Mouse (Mus musculus): ENCODE results near the gene Nlrp4e. TPM values are rescaled to one million over a fixed set of nuclear protein-coding genes. Genes with fewer than 3 reads are reported as not detected.

The Nlrp4e gene
- under 1 TPM; 0.06 to 0.21 TPM for polyA plus RNA-seq (2012; fragmentation: generic; extraction: Trizol)

DNA sequence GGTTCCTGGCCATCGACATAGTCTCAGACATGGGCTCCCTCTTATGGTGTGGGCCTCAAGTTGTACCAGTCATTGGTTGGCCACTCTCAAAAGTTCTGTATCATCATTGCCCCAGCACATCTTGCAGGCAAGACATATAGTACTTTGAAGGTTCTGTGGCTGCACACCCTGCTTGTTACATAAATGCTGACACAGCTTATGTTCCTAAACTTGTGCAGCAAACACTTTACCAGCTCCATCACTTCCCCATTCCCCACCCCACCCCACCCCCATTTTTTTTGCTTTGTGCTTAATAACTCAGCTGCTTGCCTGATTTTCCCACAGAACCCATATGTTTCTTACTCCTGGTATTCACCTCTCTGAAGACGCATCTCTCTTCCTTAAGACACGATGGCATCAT, at the start of gene Nlrp4e:
Gene Nlrp4e (plus strand): TSS at position 301 of the 400 bp plus-strand sequence.

GRCm38 (mm10) chr7:23251582-23251981, 49.4 kb upstream of the Nlrp4e start, which contains the start of gene Vmn1r166:
TSS of gene Vmn1r166 (minus strand) at chr7:23251682.

GRCm38 (mm10) chr7:23278800-23279199, 22.2 kb upstream of the Nlrp4e start, which contains the start of gene Gm6902:
TSS of gene Gm6902 (minus strand) at chr7:23278900.

DNA sequence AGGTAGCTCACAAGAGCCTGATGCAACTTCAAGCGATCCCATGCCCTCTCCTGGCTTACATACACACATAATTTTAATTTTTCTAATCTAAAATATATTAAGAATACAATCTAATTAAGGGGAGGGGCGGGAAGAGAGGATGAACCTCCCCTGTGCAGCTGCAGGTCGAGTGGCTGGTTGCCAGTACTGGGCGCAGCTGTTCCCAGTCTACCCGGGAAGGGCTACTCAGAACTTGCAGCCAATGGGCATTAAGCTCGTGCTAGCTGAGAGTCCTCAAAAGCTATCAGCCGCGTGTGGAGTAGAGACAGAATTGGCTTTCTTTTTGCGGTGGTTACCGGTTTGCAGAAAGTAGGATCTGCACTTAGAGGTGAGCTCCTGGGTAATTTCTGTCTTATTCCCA, 84.6 kb downstream of the Nlrp4e start, which contains the start of gene Nlrp5:
Gene Nlrp5 (plus strand): TSS at position 301 of the 400 bp plus-strand sequence.

Other genes starting within 250 kb of the Nlrp4e start
- not detected for gene Vmn1r163, start 245.7 kb upstream of the Nlrp4e start, polyA plus RNA-seq (2012; fragmentation: generic; extraction: Trizol)
- gene Gm8720, start 233.7 kb upstream of the Nlrp4e start, polyA plus RNA-seq (2012; fragmentation: generic; extraction: Trizol), result not detected
- gene Gm10662, start 156.7 kb upstream of the Nlrp4e start, polyA plus RNA-seq (2012; fragmentation: generic; extraction: Trizol), result not detected
- gene Vmn1r165, start 83.9 kb upstream of the Nlrp4e start, polyA plus RNA-seq (2012; fragmentation: generic; extraction: Trizol), result not detected
- not detected for gene Vmn1r166, start 49.5 kb upstream of the Nlrp4e start, polyA plus RNA-seq (2012; fragmentation: generic; extraction: Trizol)
- gene Gm6902, start 22.3 kb upstream of the Nlrp4e start, polyA plus RNA-seq (2012; fragmentation: generic; extraction: Trizol), result not detected
- not detected for gene Nlrp5, start 84.7 kb downstream of the Nlrp4e start, polyA plus RNA-seq (2012; fragmentation: generic; extraction: Trizol)
- not detected for gene Vmn1r167, start 206.0 kb downstream of the Nlrp4e start, polyA plus RNA-seq (2012; fragmentation: generic; extraction: Trizol)
- gene Vmn1r168, start 238.5 kb downstream of the Nlrp4e start, polyA plus RNA-seq (2012; fragmentation: generic; extraction: Trizol), result not detected

All from C3H10T1/2 (cell line).